Mouse (Mus musculus): ENCODE data around the gene Mc1r.
"Not testable (repeated sequence)": the region's sequence is repeated elsewhere in the genome, so short reads cannot be mapped to it uniquely, and the experiment has no call there.

Gene Mc1r

DNA sequence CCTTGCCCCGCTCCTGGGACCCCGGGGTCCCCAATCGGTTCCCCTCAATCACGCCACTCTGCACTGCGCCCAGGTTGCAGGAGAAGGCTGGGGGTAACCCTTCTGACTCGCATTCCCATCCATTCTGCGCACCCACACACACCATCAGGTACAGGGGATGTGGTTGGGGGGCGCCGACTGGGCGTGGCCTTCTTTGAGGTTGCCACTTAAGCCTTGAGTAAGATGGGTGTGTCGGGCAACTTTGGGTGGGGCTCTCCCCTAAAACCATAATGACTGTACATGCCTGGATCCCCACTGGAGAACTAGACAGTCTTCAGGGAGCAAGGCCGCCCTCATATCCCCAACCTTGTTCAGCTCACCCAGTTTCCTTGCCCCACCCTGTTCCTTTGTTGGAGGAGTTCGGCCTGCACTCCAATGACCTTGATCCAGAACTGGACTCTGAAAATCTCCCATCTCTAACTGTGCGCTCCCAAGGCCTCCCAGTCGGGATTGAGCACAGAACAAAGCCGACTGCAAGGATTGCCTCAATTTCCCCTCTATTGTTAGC lies 4.9 kb downstream of the Mc1r start:
- no peak for DNase-seq

DNA sequence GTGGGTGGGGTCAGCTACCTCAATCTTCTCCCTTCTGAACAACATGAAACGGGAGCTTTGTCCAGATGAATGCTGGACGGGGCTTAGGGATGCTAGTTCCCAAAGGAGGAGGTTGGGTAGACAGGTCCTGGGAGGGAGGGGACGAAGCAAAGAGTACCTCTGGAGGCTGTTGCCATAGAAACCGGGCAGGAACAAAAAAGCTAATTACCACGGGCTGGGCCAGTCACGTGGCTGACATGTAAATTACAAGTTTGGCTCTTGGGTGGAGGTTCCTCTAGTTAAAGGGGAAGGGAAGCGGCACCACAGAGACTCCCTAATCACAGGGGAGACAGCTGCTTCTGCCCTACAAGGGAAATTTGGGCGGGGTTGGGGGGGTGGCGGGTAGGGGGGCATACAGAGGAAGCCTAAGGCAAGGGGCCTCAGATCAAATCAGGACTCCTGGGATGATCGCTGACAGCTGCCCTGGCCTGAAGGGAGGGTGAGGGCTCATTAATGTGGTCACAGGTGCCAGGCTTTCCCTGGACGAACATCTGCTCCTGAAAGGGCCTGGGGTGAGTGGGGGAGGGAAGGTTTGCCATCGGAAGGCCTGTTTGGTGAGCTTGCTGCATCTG lies 5.8 kb downstream of the Mc1r start:
- DNase-seq, result no peak

GRCm38 (mm10) chr8:123414255-123414654 lies 7.3 kb downstream of the Mc1r start:
- DNase-seq, result peak; percentile 64 to 66

DNA sequence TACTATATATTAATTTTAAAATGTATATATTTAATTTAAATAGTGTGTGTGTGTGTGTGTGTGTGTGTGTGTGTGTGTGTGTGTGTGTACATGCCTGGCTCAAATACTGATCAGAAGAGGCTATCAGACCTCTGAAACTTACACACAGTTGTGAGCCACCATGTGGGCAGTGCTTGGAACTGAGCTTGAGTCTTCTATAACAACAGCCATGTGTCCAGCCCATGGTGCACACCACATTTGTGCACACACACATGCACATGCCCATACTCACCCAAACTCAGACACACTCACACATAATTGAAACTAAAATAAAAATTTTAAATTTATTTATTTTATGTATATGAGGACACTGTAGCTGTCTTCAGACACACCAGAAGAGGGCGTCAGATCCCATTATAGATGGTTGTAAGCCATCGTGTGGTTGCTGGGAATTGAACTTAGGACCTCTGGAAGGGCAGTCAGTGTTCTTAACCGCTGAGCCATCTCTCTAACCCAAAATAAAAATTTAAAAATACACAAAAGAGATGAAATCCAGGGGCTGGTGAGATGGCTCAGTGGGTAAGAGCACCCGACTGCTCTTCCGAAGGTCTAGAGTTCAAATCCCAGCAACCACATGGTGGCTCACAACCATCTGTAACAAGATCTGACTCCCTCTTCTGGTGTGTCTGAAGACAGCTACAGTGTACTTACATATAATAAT lies 8.2 kb downstream of the Mc1r start:
- DNase-seq, result not testable (repeated sequence)

DNA sequence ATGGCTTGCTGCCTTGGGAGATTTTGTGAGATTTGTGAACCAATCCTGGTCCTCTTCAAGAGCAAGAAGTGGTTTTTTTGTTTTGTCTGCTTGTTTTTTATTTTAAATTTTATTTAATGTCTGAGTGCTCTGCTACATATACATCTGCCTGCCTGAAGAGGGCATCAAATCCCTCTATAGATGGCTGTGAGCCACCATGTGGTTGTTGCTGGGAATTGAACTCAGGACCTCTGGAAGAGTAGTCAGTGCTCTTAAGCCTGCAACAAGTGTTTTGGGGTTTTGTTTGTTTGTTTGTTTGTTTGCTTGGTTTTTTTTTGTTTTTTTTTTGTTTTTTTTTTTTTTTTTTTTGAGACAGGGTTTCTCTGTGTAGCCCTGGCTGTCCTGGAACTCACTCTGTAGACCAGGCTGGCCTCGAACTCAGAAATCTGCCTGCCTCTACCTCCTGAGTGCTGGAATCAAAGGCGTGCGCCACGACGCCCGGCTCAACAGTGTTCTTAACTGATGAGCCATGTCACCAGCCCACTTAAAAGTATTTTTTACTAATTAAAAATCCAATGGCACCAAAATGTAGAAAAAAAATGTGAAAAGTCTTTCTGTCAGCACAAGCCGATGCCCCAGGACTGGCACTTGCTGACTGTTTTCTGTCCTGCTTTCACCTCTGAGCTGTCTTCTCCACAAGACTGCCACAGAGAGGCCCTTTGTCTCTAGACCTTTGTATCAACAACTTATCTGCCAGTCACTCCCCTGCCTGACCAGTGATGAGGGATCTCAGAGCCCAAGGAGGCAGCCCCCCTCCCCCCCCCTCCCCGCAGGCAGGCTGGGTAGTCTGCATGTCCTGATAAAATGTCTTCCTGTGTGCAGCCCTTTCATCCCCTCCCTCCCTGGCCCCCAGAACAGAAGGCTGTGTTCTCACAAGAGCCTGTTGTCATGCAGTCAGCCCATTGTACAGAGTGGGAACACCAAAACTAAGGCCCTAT lies 9.3 kb downstream of the Mc1r start:
- DNase-seq, result no peak

GRCm38 (mm10) chr8:123416944-123417555 lies 10.1 kb downstream of the Mc1r start:
- DNase-seq, result no peak

DNA sequence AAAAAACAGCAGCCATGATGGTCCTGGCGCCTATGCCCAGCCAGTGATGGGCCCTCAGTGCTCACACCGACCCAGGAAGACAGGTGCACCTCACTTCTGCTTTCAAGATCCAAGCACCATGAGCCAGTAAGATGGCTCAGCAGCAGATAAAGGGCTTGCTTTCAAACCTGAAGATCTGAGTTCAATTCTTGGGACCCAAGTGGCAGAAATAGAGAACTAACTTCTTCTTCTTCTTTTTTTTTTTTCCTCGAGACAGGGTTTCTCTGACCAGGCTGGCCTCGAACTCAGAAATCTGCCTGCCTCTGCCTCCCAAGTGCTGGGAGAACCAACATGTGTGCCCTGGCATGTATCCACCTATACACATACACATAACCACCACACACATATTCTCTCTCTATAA lies 12.8 kb downstream of the Mc1r start:
- no peak for DNase-seq

GRCm38 (mm10) chr8:123420525-123421281 lies 13.8 kb downstream of the Mc1r start:
- DNase-seq, result no peak

- DNase-seq, result no peak
Measured at GRCm38 (mm10) chr8:123421325-123421724, 14.4 kb downstream of the Mc1r start.

DNA sequence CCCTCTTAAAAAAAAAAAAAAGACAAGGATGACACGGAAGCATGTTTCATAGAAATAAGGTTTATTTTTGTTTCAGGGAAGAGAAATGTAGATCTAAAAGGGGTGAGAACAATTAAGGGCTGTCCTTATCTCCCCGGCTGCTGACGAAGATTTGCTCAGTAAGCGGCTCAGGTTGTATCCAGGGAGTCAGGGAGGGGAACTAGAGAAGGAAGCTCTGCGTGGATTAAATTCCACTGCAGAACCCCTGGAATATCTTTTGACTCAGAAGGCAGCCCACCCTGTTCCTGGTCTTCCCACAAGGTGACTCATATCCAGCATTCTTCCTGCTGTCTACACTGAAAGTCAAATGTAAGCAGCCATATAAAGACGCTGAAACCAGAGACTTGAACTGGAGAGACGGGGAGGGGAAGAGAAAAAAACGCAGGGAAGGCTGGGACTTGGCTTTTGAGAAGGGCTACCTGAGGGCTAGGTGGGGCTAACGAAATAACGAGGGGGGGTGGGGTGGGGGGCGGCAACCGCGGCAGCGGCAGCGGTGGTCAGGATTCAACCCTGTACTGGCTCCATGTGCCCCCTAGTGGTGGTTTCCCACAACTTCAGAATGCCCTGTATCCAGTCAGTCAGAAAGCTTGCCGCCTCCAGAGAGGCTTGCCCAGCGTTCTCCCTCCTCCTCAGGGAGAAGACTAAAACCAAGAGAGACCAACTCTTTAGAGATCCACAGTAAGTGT lies 15.3 kb downstream of the Mc1r start:
- DNase-seq, result peak; percentile 80 to 85

DNA sequence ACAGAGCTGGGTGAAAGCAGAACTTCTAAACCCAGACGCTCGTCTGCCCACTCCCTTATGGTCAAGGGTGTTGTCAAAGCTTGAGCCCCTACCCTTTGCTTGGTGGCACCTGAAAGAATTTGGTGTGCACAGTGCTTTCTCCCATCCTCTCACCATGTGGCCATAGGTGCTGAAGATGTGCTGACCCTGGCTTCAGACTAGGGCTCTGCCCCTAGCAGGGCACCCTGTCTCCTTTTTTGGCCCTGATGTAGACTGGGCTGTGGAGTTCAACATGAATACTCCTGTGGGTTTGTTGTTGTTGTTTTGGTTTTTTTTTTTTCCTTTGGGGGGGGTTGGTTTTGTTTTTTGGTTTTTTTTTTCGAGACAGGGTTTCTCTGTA lies 15.9 kb downstream of the Mc1r start:
- no peak for DNase-seq

DNA sequence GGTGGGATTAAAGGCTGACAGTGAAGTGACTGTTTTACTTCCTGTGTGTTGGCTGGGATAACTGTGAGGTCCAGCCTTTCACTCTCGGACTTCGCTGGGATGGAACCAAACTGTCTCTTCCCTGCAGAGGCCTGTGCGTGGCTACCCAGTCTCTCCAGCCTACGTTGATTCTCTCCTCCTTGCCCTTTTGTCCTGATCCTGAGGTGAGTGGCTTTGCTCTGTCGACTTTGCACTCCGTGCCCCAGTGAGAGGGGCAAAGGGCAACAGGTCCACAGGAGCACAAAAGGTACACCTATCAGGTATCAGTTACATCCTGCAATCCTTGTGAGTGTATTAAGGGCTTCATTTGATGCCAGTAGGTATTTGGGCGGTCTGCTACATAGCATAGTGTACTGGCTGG lies 16.5 kb downstream of the Mc1r start, which contains the start of gene Def8:
TSS of gene Def8 (plus strand) at position 87 of the 400 bp plus-strand sequence.
- DNase-seq, result no peak

GRCm38 (mm10) chr8:123426511-123427509 lies 19.9 kb downstream of the Mc1r start:
- DNase-seq, result no peak

DNA sequence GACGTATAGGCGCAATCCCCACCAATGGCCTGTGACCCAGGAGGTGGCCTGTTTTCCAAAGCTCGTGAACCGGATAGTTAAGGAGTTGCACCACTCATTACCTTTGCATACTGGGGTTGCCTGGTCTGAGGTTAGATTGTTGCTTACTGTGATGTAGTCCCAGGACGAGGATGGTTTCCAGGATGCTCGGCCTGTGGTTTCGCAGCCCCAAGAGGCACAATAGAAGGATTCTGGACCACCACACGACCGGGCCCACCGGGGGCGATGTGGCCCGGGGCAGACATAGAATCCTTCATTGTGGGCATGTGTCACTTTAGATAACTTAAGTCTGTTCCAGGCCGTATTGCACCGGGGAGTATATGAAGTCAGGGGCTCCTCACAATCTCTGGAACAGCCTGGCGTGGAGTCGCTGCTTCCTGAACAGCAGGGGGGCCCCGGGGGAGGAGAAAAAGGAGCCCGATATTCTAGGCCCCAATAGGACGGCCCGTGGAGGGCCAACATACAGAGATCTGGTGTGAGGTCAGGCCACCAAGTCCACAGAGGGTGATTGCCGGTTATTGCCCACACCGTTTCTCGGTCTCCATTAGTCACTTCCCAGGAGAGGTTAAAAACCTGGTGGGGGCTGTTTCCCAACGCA lies 20.9 kb downstream of the Mc1r start:
- no peak for DNase-seq

DNA sequence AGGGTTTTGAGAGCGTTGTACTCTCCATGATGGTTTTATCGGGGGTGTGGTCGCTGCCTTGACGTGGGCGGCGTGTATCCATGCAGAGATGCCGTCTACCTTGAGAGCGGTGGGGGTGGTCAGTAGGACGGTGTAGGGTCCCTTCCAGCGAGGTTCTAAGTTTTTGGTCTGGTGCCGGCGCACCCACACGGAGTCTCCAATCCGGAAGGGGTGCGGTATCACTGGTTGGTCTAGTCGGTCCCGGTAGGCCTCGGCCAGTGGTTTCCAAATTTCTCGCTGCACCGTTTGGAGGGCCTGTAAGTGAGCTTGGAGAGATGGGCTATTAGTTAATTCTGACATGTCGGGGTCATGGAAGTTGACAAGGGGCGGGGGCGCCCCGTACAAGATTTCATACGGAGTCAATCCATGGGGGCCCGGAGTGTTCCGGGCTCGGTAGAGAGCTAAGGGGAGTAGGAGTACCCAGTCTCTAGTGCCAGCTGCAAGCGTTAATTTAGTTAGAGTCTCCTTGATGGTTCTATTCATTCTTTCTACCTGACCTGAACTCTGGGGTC lies 21.5 kb downstream of the Mc1r start:
- no peak for DNase-seq

GRCm38 (mm10) chr8:123428939-123429721 lies 22.2 kb downstream of the Mc1r start:
- DNase-seq, result no peak

DNA sequence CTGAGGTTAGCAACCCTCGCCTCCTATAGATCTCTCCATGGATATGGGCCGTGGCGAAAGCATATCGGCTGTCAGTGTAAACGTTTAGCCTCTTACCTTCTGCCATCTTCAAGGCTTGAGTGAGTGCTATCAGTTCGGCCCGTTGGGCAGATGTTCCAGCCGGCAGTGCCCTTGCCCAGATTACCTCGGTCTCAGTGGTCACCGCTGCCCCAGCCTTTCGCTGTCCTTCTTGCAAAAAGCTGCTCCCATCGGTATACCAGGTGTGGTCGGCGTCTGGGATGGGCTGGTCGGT lies 22.8 kb downstream of the Mc1r start:
- not testable (repeated sequence) for DNase-seq

- DNase-seq, result not testable (repeated sequence)
Measured at GRCm38 (mm10) chr8:123430936-123431335, 24.0 kb downstream of the Mc1r start.

All from kidney, postnatal 4 days (tissue).